Mouse (Mus musculus) forebrain, embryonic 12.5 days (tissue): ENCODE data around the gene Gja5. TPM values are rescaled to one million over a fixed set of nuclear protein-coding genes. Genes with fewer than 3 reads are reported as not detected.
A peak's percentile ranks its signal among the peaks of the same experiment; 100 is the strongest.

Source experiments
- ATAC-seq: fragments of 200-750 bp; cut with Nextera tagmentation; 2 replicates; pipeline ENCODE4 v1.8.0; 2017; ENCODE audit warnings: moderate TSS enrichment; ENCODE audit not compliant: low FRiP score
- H3K27ac ChIP-seq: fragments of 300-500 bp; sonication (generic); 2 replicates; pipeline ENCODE4 v1.5.1; 2016; ENCODE audit warnings: mild to moderate bottlenecking
- H3K27me3 ChIP-seq: fragments of 300-500 bp; sonication (generic); 2 replicates; pipeline ENCODE4 v1.6.1; 2016; ENCODE audit warnings: mild to moderate bottlenecking
- H3K36me3 ChIP-seq: fragments of 300-500 bp; sonication (generic); replicated peaks from 2 replicates; pipeline ENCODE4 v1.6.1; 2016; ENCODE audit warnings: mild to moderate bottlenecking
- H3K4me1 ChIP-seq: fragments of 300-500 bp; sonication (generic); 2 replicates; pipeline ENCODE4 v1.6.1; 2016
- H3K4me2 ChIP-seq: fragments of 300-500 bp; sonication (generic); 2 replicates; pipeline ENCODE4 v1.6.1; 2016; ENCODE audit warnings: mild to moderate bottlenecking, moderate library complexity
- H3K4me3 ChIP-seq: fragments of 300-500 bp; sonication (generic); replicated peaks from 2 replicates; pipeline ENCODE4 v1.5.1; 2016; ENCODE audit warnings: mild to moderate bottlenecking
- H3K9ac ChIP-seq: fragments of 300-500 bp; sonication (generic); 2 replicates; pipeline ENCODE4 v1.6.1; 2016; ENCODE audit warnings: mild to moderate bottlenecking
- H3K9me3 ChIP-seq: fragments of 300-500 bp; sonication (generic); 2 replicates; pipeline ENCODE4 v1.6.1; 2016
- WGBS: fragments of 180-500 bp; shearing (Covaris S2); methylation state at CpG from one replicate; pipeline ENCODE4 v1.1.7; 2016; 5-methylcytosine and 5-hydroxymethylcytosine counted together
- polyA plus RNA-seq: library from polyadenylated mRNA; unstranded; fragments of >200 nt; fragmentation: Nextera tagmentation; extraction: Ambion mirVana; gene quantifications from 2 replicates; pipeline ENCODE4 v1.2.1, GENCODE M21; 2016

The Gja5 gene
- polyA plus RNA-seq, 1 experiment from 2014 or later: 2.9 TPM

DNA sequence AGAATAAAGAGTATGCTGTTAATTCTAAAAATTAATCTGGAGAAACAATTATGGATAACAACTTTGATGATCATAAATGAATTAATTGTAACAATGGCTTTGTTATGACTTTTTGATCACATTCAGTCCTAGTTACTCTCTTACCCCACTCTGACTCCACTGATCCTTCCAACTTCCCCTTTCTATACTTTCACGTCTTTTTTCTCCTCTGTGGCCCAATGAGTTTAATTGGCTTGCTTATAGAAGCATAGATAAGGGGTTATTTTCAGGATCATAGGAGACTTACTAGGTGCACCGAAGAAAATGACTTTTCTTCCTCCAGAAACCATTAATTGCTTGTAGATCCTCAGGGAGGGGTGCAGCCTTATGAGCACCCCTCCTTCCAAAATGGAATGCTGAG lies 38.2 kb downstream of the Gja5 start:
- no peak overlapping the region for H3K27ac ChIP-seq
- WGBS: 93% methylated on average over 2 of the region's 2 CpGs

DNA sequence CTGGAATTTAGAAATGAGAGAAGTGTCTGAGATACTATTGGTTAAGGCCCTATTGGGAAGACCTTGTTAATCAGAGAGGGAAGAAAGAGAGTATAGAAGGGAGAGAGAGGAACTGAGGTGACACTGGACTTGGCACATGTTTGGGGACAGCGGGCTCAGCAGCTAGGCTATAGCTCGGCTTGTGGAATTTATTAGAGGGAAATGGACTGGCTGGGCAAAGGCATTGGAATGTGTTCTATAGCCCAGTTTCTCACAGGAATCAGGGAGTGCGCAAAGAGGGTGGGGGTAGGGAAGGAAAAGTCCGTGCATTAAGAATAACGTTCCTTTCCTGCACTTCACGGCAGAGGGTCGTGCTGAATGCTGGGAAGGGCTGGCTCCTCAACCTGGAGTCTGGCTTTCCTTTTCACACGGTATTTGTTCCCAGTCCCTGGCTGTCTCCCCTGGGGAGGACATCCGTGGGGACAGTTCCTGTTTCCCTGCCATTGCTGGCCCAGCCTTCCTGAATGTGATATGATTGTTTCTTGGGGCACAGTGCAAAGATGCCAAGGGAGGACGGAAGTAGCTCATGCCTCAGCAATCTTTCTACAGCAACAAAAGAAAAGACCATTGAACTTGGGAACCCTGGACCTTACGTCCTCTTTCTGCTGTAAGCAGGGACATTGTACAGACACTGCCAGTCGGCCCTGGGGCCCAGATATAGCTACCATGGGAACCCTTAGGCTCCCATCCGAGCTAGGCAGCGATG lies 49.2 kb downstream of the Gja5 start:
- H3K9me3 ChIP-seq: no peaks in the 10 kb centered on the region
- WGBS: 63% methylated on average over 14 of the region's 14 CpGs
- no peak overlapping the region for H3K4me2 ChIP-seq
- no peaks in the 10 kb centered on the region for H3K27me3 ChIP-seq
- no peak overlapping the region for H3K9ac ChIP-seq
- H3K27ac ChIP-seq: no peak overlapping the region
- H3K4me3 ChIP-seq: no peak overlapping the region
- no peaks in the 10 kb centered on the region for H3K36me3 ChIP-seq
- no peak for ATAC-seq
- H3K4me1 ChIP-seq: 0 out of 2 replicates have a peak, but pooled peaks cover 4% of the 10 kb centered on the region

More for the DNA sequence above, 38.2 kb downstream of the Gja5 start:
- Histone ChIP-seq H3K4me1 (peaks cover 10% of the 10 kb centered on the region), H3K9ac (no peak overlapping the region), H3K9me3 (no peaks in the 10 kb centered on the region), H3K36me3 (no peaks in the 10 kb centered on the region), H3K4me3 (no peak overlapping the region), H3K27me3 (no peaks in the 10 kb centered on the region), H3K4me2 (no peak overlapping the region)
- no peak for ATAC-seq

DNA sequence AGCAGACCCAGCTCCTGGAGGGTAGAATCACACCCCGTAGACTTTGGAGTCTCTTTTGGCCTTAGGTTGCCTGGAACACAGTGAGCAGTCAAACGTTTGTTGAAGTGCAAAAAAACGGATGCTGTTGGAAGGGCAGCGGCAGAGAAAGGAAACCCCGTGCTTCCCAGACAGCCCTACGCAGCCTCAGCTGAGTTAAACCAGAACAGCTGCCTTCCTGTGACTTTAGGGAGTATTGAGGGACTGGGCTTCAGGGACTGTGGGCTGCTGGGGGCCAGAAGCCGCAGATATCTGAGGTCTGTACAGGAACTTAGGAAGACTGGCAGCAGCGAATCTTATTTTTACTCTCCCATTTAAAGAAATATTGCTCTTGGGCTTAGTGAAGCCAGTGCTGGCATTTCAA lies 56.1 kb downstream of the Gja5 start:
- H3K27me3 ChIP-seq: no peaks in the 10 kb centered on the region
- no peak overlapping the region for H3K4me3 ChIP-seq
- H3K4me1 ChIP-seq: peaks cover 13% of the 10 kb centered on the region; the same call in 1 of the 2 replicates
- 62% methylated on average over 8 of the region's 8 CpGs for WGBS
- H3K9ac ChIP-seq: no peak overlapping the region
- H3K9me3 ChIP-seq: no peaks in the 10 kb centered on the region
- no peak overlapping the region for H3K4me2 ChIP-seq
- no peaks in the 10 kb centered on the region for H3K36me3 ChIP-seq
- no peak overlapping the region for H3K27ac ChIP-seq
- no peak for ATAC-seq

DNA sequence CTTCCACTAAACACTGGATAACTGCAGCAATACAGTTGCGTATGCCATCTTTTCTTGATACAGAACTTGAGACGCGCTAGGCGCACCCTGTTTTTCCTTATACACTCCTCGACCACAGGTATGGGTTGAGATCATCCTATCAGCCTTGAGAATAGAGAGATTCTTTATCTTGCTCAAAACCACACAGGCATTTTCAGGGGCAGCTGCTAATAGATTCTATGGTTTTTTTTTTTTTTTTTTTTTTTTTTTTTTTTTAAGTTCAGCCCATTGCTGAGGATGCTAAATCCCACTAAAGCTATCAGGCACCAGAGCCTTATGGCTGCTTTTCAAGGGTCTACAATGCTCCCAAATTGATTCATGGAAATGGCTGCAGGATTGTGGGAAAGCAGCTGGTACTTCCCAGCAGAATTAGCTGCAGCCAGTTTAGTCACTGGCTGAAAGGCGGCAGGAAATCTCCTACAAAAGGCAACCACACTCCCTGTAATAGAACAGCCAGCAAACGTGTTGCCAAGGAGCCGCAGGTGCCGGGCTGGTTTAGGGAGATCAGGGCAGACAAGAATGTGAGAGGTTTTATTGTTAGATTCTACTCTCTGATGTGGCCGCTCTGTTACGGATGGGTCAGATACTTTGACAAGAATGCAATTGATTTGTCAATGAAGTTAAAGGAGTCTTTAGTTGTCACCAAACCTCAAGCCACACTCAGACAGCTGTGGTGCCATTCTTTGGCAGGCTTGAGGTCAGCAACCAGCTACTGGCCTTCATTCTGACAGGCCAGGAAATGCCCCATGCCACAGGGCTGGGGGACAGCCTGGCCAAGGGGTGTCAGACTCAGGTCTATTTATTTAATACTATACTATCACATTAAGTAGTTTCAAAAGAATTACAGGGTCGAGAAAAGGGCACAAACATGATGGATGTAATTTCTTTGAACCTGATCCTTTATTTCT lies 58.9 kb downstream of the Gja5 start:
- H3K27ac ChIP-seq: no peak overlapping the region
- no peaks in the 10 kb centered on the region for H3K36me3 ChIP-seq
- H3K27me3 ChIP-seq: no peaks in the 10 kb centered on the region
- no peak overlapping the region for H3K9ac ChIP-seq
- peaks cover 13% of the 10 kb centered on the region; the same call in 1 of the 2 replicates for H3K4me1 ChIP-seq
- no peaks in the 10 kb centered on the region for H3K9me3 ChIP-seq
- 56% methylated on average over 12 of the region's 12 CpGs for WGBS
- ATAC-seq: peak; percentile 33; the same call in 1 of the 2 replicates
- no peak overlapping the region for H3K4me3 ChIP-seq
- no peak overlapping the region for H3K4me2 ChIP-seq

DNA sequence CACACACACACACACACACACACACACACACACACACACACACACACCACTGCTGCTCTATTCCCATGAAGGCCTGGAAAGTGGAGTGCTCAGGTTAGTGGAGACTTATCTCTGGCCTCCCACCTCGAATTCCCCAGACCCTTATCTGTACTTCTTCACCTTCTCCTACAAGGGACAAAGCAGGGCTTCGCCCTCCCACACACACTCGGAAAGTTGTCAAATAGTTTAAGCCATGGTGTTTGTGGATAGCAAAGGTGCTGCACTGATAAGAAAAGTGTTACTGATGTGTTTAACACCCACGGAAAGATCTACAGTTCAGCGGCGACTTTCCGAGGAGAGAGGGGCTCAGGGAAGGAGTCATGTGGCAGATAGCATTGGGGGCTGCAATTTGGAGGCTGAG lies 66.5 kb downstream of the Gja5 start:
- whole genome bisulfite sequencing: 79% methylated on average over 7 of the region's 7 CpGs

DNA sequence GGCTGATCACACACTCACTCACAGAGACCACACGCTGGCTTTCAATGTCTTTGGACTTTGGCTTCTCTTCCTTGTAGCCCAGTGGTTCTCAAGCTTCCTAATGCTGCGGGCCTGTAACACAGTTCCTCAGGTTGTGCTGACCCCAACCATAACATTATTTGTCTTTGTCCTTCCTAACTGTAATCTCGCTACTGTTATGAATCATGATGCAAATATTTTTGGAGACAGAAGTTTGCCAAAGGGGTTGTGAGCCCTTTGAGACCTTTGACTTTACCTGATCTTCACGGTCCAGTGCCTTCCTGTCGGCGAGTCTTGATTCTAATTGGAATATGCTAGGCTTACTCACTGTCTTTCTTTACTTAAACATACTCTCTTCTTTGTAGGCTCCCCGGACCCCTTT lies 70.0 kb downstream of the Gja5 start:
- H3K27me3 ChIP-seq: no peaks in the 10 kb centered on the region
- no peak overlapping the region for H3K4me3 ChIP-seq
- no peaks in the 10 kb centered on the region for H3K4me1 ChIP-seq
- no peak overlapping the region for H3K27ac ChIP-seq
- H3K9me3 ChIP-seq: no peaks in the 10 kb centered on the region
- no peak overlapping the region for H3K9ac ChIP-seq
- no peak for ATAC-seq
- no peaks in the 10 kb centered on the region for H3K36me3 ChIP-seq
- H3K4me2 ChIP-seq: no peak overlapping the region
- WGBS: 83% methylated on average over 7 of the region's 7 CpGs

More for the DNA sequence above, 66.5 kb downstream of the Gja5 start:
- no peak overlapping the region for H3K27ac ChIP-seq
- no peak overlapping the region for H3K4me2 ChIP-seq
- no peaks in the 10 kb centered on the region for H3K27me3 ChIP-seq
- no peaks in the 10 kb centered on the region for H3K4me1 ChIP-seq
- ATAC-seq: no peak
- H3K36me3 ChIP-seq: no peaks in the 10 kb centered on the region
- H3K4me3 ChIP-seq: no peak overlapping the region
- no peaks in the 10 kb centered on the region for H3K9me3 ChIP-seq
- no peak overlapping the region for H3K9ac ChIP-seq

DNA sequence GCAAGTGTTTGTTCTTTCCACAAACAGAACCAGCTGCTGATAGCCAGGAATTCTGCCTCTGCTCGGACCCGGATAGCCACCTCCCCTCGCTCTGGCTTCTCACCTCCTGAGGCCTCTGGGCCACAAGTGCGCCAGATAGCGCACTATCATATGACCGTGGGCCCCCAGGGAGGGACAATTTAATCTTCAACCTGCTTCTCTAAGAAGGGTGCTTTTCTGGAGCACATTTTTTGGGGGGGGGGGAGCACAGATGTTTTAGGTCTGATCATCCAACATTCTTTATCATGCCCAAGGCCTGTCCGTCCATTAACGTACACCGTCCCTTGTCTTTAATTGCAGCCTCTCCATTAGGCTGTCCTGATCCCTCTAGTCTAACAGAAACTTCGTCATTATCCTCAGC lies 71.1 kb downstream of the Gja5 start:
- Histone ChIP-seq H3K27ac (no peak overlapping the region), H3K4me3 (no peak overlapping the region), H3K9me3 (no peaks in the 10 kb centered on the region), H3K27me3 (no peaks in the 10 kb centered on the region), H3K4me1 (no peaks in the 10 kb centered on the region), H3K4me2 (no peak overlapping the region), H3K9ac (no peak overlapping the region), H3K36me3 (no peaks in the 10 kb centered on the region)
- 92% methylated on average over 10 of the region's 10 CpGs for WGBS
- ATAC-seq: no peak

DNA sequence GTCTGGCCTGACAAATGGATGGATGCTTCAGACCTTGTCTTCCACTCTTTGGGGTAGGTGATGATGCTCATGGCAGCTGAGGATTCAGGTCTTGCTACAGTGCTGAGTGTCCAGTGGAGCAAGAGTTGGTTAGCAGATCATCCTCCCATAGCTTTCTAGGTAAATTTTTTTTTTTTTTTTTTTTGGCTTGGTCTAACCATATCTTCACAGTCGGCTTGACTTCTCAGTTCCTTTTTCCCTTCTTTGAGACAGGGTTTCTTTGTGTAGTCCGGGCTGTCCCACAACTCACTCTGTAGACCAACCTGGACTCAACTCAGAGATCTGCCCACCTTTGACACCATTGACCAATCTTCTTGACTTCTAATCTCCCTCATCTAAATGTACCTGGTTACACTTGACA lies 73.0 kb downstream of the Gja5 start:
- no peaks in the 10 kb centered on the region for H3K27me3 ChIP-seq
- no peaks in the 10 kb centered on the region for H3K4me1 ChIP-seq
- WGBS: 100% methylated on average over 2 of the region's 2 CpGs
- H3K27ac ChIP-seq: no peak overlapping the region
- H3K36me3 ChIP-seq: no peaks in the 10 kb centered on the region
- no peak overlapping the region for H3K9ac ChIP-seq
- no peak overlapping the region for H3K4me3 ChIP-seq
- ATAC-seq: no peak
- no peaks in the 10 kb centered on the region for H3K9me3 ChIP-seq
- no peak overlapping the region for H3K4me2 ChIP-seq

DNA sequence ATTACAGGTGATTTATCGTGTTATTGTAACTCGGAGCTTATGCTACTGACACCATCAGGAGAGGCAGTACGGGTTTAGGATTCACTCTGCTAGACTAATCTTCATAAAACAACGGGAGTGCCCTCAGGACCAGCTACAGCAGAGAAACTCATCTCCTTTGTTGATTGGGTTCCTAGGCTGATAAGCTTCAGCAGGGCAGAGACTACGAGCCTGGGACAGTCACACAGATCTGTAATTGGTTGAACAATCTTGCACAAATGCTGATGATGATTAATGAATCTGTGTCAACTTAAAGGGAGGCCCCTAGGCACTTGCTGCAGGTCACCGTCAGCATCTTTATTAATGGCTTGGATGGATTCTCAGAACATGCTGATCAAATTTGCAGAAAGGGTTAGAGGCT lies 74.0 kb downstream of the Gja5 start:
- no peaks in the 10 kb centered on the region for H3K9me3 ChIP-seq
- H3K4me1 ChIP-seq: no peaks in the 10 kb centered on the region
- no peaks in the 10 kb centered on the region for H3K36me3 ChIP-seq
- H3K27ac ChIP-seq: no peak overlapping the region
- no peak overlapping the region for H3K9ac ChIP-seq
- ATAC-seq: no peak
- 81% methylated on average over 6 of the region's 6 CpGs for WGBS
- H3K4me3 ChIP-seq: no peak overlapping the region
- H3K4me2 ChIP-seq: no peak overlapping the region
- no peaks in the 10 kb centered on the region for H3K27me3 ChIP-seq

DNA sequence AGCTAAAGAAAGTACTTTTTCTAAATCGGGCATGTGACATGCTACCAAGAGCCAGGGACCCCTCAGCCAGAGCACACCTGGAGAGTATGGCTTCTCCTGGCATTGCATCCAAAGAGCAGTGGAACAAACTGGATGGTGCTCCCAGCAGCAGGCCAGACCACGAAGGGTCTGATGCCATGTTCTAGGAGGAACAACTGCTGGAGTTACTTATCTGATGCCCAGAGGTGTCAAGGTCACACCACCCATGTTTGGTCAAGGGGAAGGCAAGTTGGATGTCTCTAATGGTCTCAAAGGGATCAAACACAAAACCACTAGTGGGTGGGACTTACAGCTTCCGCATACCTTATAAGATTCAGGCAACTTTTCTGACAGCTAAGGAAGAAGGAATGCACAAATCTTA lies 74.5 kb downstream of the Gja5 start:
- no peaks in the 10 kb centered on the region for H3K4me1 ChIP-seq
- no peaks in the 10 kb centered on the region for H3K27me3 ChIP-seq
- no peak overlapping the region for H3K27ac ChIP-seq
- H3K4me2 ChIP-seq: no peak overlapping the region
- H3K4me3 ChIP-seq: no peak overlapping the region
- H3K9ac ChIP-seq: no peak overlapping the region
- H3K9me3 ChIP-seq: no peaks in the 10 kb centered on the region
- ATAC-seq: no peak
- 89% methylated on average over 3 of the region's 3 CpGs for WGBS
- no peaks in the 10 kb centered on the region for H3K36me3 ChIP-seq

DNA sequence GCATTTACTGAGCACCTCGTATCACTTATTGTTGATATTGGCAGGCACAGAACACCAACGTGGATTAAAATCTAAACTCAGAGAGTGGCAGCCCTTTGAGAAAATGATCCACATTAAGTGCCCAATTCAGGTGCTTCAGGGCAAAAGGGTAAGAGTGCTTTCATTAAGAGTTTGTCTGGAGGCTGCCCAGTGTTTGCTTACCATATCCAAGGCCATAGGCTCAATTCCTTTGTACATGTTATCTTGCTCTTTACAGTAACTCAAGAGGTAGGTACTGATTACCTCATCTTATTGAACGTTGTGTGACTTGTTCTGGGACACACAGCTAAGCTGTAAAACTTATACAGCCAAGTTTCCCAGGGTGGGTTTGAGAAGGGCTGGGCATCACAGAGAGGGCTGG lies 77.3 kb downstream of the Gja5 start:
- H3K9ac ChIP-seq: no peak overlapping the region
- no peaks in the 10 kb centered on the region for H3K27me3 ChIP-seq
- no peak overlapping the region for H3K4me3 ChIP-seq
- no peak for ATAC-seq
- H3K36me3 ChIP-seq: no peaks in the 10 kb centered on the region
- no peak overlapping the region for H3K4me2 ChIP-seq
- no peaks in the 10 kb centered on the region for H3K9me3 ChIP-seq
- WGBS: 86% methylated on average over 3 of the region's 3 CpGs
- H3K27ac ChIP-seq: no peak overlapping the region
- no peaks in the 10 kb centered on the region for H3K4me1 ChIP-seq

DNA sequence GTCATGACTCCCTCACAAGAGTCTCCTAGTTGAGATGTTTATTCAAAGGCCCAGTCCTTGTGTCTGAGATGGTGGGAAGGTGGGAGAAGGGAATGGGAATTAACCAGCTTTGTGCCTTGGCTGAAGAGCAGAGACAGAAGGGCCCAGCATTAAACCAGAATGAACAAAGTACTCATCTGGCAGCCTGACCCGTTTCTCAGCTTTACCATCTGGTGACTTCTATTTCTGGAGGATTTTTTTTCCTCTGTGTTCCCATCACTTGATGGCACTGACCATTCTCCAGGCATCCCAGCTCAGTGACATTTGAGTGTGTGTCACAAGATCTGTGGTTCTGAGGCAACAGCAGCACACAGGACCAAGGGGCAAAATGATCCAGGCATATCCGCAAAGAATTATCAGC lies 78.2 kb downstream of the Gja5 start:
- H3K4me2 ChIP-seq: no peak overlapping the region

More for the DNA sequence above, 78.2 kb downstream of the Gja5 start:
- H3K36me3 ChIP-seq: no peaks in the 10 kb centered on the region
- ATAC-seq: no peak
- no peak overlapping the region for H3K27ac ChIP-seq
- H3K9ac ChIP-seq: no peak overlapping the region
- no peaks in the 10 kb centered on the region for H3K9me3 ChIP-seq
- H3K27me3 ChIP-seq: no peaks in the 10 kb centered on the region
- no peaks in the 10 kb centered on the region for H3K4me1 ChIP-seq
- 91% methylated on average over 2 of the region's 2 CpGs for WGBS
- no peak overlapping the region for H3K4me3 ChIP-seq
